Mouse (Mus musculus) forebrain, embryonic 12.5 days (tissue): ENCODE measurements around the gene Plekhm2. TPM values are rescaled to one million over a fixed set of nuclear protein-coding genes. Genes with fewer than 3 reads are reported as not detected.

Experiments
- ATAC-seq: fragments of 200-750 bp; cut with Nextera tagmentation; 2 replicates; pipeline ENCODE4 v1.8.0; 2017; ENCODE audit warnings: moderate TSS enrichment; ENCODE audit not compliant: low FRiP score
- H3K27ac ChIP-seq: fragments of 300-500 bp; sonication (generic); 2 replicates; pipeline ENCODE4 v1.5.1; 2016; ENCODE audit warnings: mild to moderate bottlenecking
- H3K27me3 ChIP-seq: fragments of 300-500 bp; sonication (generic); 2 replicates; pipeline ENCODE4 v1.6.1; 2016; ENCODE audit warnings: mild to moderate bottlenecking
- H3K36me3 ChIP-seq: fragments of 300-500 bp; sonication (generic); replicated peaks from 2 replicates; pipeline ENCODE4 v1.6.1; 2016; ENCODE audit warnings: mild to moderate bottlenecking
- H3K4me1 ChIP-seq: fragments of 300-500 bp; sonication (generic); 2 replicates; pipeline ENCODE4 v1.6.1; 2016
- H3K4me2 ChIP-seq: fragments of 300-500 bp; sonication (generic); 2 replicates; pipeline ENCODE4 v1.6.1; 2016; ENCODE audit warnings: mild to moderate bottlenecking, moderate library complexity
- H3K4me3 ChIP-seq: fragments of 300-500 bp; sonication (generic); replicated peaks from 2 replicates; pipeline ENCODE4 v1.5.1; 2016; ENCODE audit warnings: mild to moderate bottlenecking
- H3K9ac ChIP-seq: fragments of 300-500 bp; sonication (generic); 2 replicates; pipeline ENCODE4 v1.6.1; 2016; ENCODE audit warnings: mild to moderate bottlenecking
- H3K9me3 ChIP-seq: fragments of 300-500 bp; sonication (generic); 2 replicates; pipeline ENCODE4 v1.6.1; 2016
- whole genome bisulfite sequencing: fragments of 180-500 bp; shearing (Covaris S2); methylation state at CpG from one replicate; pipeline ENCODE4 v1.1.7; 2016; 5-methylcytosine and 5-hydroxymethylcytosine counted together
- polyA plus RNA-seq: library from polyadenylated mRNA; unstranded; fragments of >200 nt; fragmentation: Nextera tagmentation; extraction: Ambion mirVana; gene quantifications from 2 replicates; pipeline ENCODE4 v1.2.1, GENCODE M21; 2016

Plekhm2 gene
- polyA plus RNA-seq, 1 experiment from 2014 or later: 6.6 TPM

- ATAC-seq: no peak
- under 1% methylated on average over 9 of the region's 9 CpGs for WGBS
- H3K27me3 ChIP-seq: peaks cover 49% of the 10 kb centered on the region
- H3K4me2 ChIP-seq: peak overlapping the region; percentile 81
- no peaks in the 10 kb centered on the region for H3K9me3 ChIP-seq
- peak overlapping the region; percentile 51 for H3K4me3 ChIP-seq
- peaks cover 23% of the 10 kb centered on the region for H3K4me1 ChIP-seq
- peak overlapping the region; percentile 13; the same call in 1 of the 2 replicates for H3K27ac ChIP-seq
- H3K36me3 ChIP-seq: no peaks in the 10 kb centered on the region
- H3K9ac ChIP-seq: peak overlapping the region; percentile 60
These were observed 65.8 kb downstream of the Plekhm2 start for GRCm38 (mm10) chr4:141598894-141599250.

- Histone ChIP-seq H3K27ac (peak overlapping the region; percentile 13; the same call in 1 of the 2 replicates), H3K4me3 (peak overlapping the region; percentile 51), H3K9me3 (no peaks in the 10 kb centered on the region), H3K9ac (peak overlapping the region; percentile 60; the same call in 1 of the 2 replicates), H3K4me1 (peaks cover 23% of the 10 kb centered on the region), H3K36me3 (no peaks in the 10 kb centered on the region), H3K27me3 (peaks cover 49% of the 10 kb centered on the region), H3K4me2 (peak overlapping the region; percentile 81)
- no peak for ATAC-seq
- WGBS: 1% methylated on average over 19 of the region's 19 CpGs
These were observed 66.4 kb downstream of the Plekhm2 start for GRCm38 (mm10) chr4:141598199-141598893.

GRCm38 (mm10) chr4:141596700-141597328, 67.9 kb downstream of the Plekhm2 start:
- Histone ChIP-seq H3K27me3 (peaks cover 44% of the 10 kb centered on the region), H3K9me3 (no peaks in the 10 kb centered on the region), H3K4me2 (no peak overlapping the region), H3K4me1 (peaks cover 23% of the 10 kb centered on the region), H3K4me3 (no peak overlapping the region), H3K36me3 (no peaks in the 10 kb centered on the region), H3K27ac (no peak overlapping the region), H3K9ac (no peak overlapping the region)
- no peak for ATAC-seq
- WGBS: 85% methylated on average over 8 of the region's 8 CpGs

DNA sequence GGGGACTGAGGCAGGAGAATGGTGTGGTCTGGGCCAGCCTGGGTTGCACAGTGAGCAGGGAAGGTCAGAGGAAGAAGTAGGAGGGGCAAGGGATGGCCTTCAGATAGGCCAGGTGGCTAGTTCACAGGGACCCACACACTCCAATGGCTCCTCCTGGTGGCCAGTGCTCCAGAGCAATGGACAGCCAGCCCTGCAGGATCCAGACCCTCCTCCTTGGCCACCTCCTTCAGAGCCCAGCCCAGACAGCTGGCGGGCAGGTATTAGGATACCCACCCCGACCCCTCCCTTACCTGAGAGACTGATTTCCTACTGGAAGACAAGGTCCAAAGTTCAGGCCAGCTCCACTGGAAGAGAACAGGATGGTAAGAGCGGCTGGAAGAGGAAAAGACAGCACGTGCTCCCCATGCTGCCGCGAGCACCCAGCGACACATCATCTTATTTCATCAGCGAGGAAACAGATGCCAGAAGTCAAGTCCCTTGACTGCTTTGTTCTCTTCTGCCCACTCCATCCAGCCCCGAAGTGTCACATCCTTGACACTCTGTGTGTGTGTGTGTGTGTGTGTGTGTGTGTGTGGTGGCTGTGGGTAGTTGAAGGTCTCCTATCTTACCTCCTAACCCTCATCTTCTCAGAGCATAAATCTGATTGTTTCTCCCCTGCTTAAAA, 69.0 kb downstream of the Plekhm2 start:
- Histone ChIP-seq H3K27me3 (peaks cover 34% of the 10 kb centered on the region), H3K9ac (no peak overlapping the region), H3K9me3 (no peaks in the 10 kb centered on the region), H3K4me3 (no peak overlapping the region), H3K36me3 (no peaks in the 10 kb centered on the region), H3K4me2 (no peak overlapping the region), H3K4me1 (peaks cover 23% of the 10 kb centered on the region), H3K27ac (no peak overlapping the region)
- ATAC-seq: no peak
- WGBS: 88% methylated on average over 9 of the region's 9 CpGs

GRCm38 (mm10) chr4:141595138-141595537, 69.6 kb downstream of the Plekhm2 start:
- H3K4me2 ChIP-seq: no peak overlapping the region
- H3K27ac ChIP-seq: no peak overlapping the region
- WGBS: 91% methylated on average over 11 of the region's 11 CpGs
- ATAC-seq: no peak
- H3K4me1 ChIP-seq: peaks cover 23% of the 10 kb centered on the region
- no peak overlapping the region for H3K9ac ChIP-seq
- no peak overlapping the region for H3K4me3 ChIP-seq
- H3K9me3 ChIP-seq: no peaks in the 10 kb centered on the region
- peaks cover 28% of the 10 kb centered on the region for H3K27me3 ChIP-seq
- H3K36me3 ChIP-seq: no peaks in the 10 kb centered on the region

DNA sequence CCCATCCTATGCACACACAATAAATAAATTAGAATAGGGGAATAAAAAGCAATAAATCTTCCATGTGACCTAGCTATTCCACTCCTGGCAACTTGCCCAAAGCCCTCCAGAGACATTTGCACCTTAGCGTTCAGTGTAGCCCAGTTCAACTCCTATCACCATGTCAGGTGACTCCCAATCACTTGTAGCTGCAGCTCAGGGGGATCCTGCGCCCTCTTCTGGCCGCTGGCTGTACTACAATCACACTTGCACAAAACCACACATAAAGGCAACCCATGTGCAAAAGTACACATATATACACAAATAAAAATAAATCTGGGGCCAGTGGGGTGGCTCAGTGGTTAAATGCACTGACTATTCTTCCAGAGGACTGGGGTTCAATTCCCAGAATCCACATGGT, 73.2 kb downstream of the Plekhm2 start:
- Histone ChIP-seq H3K9ac (no peak overlapping the region), H3K27me3 (no peaks in the 10 kb centered on the region), H3K4me3 (no peak overlapping the region), H3K36me3 (no peaks in the 10 kb centered on the region), H3K9me3 (no peaks in the 10 kb centered on the region), H3K27ac (no peak overlapping the region), H3K4me1 (no peaks in the 10 kb centered on the region), H3K4me2 (no peak overlapping the region)
- no peak for ATAC-seq
- 24% methylated on average over 3 of the region's 3 CpGs for WGBS

DNA sequence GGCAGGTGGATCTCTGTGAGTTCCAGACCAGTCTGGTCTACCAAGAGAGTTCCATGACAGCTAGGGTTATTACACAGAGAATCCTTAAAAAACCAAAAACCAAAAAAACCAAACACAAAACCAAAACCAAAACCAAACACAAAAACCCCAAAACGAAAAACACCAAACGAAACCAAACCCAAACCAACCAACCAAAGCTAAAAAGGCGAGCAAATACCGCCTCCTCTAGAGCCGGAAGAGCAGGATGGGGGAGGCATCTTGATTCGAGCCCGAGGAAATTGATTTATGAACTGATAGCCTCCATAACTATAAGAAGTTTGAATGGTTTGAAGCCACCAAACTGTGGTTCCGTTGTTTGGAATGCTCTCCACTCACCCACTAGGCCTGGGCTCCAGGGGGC, 80.8 kb downstream of the Plekhm2 start:
- H3K4me3 ChIP-seq: no peak overlapping the region
- no peaks in the 10 kb centered on the region for H3K36me3 ChIP-seq
- no peaks in the 10 kb centered on the region for H3K27me3 ChIP-seq
- no peak overlapping the region for H3K27ac ChIP-seq
- ATAC-seq: no peak
- WGBS: 91% methylated on average over 8 of the region's 8 CpGs
- no peak overlapping the region for H3K9ac ChIP-seq
- no peaks in the 10 kb centered on the region for H3K9me3 ChIP-seq
- H3K4me2 ChIP-seq: no peak overlapping the region
- no peaks in the 10 kb centered on the region for H3K4me1 ChIP-seq

DNA sequence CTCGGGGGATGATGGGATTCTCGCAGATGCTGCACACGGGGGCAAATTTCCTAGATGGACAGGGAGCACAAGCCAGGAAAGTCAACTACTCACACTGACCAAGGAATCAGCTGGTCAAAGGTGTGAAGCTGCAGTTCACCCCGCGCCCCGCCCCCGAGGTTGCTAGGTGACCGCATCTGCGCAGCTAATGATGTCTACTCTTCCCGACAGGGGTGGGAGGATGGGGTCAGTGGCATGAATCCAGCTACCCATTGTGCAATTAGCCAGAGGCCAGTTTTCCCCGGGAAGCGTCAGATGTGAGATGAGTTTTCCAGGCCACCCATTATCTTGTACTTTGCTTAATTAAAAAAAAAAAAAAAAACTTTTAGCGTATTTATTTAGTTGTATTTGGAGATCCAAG, 83.6 kb downstream of the Plekhm2 start:
- 84% methylated on average over 13 of the region's 13 CpGs for WGBS
- Histone ChIP-seq H3K9ac (no peak overlapping the region), H3K4me3 (no peak overlapping the region), H3K4me1 (no peaks in the 10 kb centered on the region), H3K4me2 (no peak overlapping the region), H3K9me3 (no peaks in the 10 kb centered on the region), H3K27me3 (no peaks in the 10 kb centered on the region), H3K36me3 (no peaks in the 10 kb centered on the region), H3K27ac (no peak overlapping the region)
- ATAC-seq: no peak

DNA sequence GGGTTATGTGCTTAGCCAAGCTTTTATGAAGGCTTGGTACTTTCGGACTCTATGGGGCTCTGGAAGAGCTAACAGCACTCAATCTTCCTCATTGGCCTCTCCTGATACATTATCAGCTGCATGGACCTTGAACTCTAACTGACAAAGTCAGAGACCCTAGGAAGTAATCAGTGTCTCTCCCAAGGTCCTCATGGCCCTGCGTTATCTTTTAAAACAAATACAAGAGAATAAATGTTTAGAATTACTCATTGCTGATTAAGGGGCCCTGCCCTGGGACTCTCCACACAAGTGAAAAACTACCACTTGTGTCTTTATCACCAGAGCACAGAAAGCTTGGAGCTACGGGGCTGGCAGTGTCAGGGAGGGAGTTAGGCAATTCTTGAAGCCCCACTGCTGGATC, 85.9 kb downstream of the Plekhm2 start:
- no peak for ATAC-seq
- H3K27ac ChIP-seq: no peak overlapping the region
- no peaks in the 10 kb centered on the region for H3K36me3 ChIP-seq
- no peaks in the 10 kb centered on the region for H3K27me3 ChIP-seq
- WGBS: 89% methylated on average over 3 of the region's 3 CpGs
- H3K9ac ChIP-seq: no peak overlapping the region
- no peak overlapping the region for H3K4me3 ChIP-seq
- no peak overlapping the region for H3K4me2 ChIP-seq
- no peaks in the 10 kb centered on the region for H3K9me3 ChIP-seq
- H3K4me1 ChIP-seq: no peaks in the 10 kb centered on the region

DNA sequence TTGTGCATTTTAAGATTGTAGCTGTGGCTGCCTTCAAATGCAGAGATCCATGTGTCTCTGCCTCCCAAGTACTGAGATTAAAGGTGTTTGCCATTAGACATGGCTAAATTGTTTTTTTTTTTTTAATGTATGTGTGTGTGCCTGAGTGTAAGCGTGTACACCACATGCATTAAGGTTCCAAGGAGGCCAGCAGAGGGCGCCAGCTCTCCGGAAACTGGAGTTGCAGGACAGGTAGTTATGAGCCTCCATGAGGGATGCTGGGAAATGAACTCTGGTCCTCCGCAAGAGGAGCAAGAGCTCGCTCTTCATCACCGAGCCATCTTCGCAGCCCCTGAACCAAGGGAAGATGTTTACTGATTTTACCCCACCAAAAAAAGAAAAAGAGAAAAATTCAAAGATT, 87.8 kb downstream of the Plekhm2 start:
- no peaks in the 10 kb centered on the region for H3K4me1 ChIP-seq
- no peak overlapping the region for H3K27ac ChIP-seq
- no peaks in the 10 kb centered on the region for H3K9me3 ChIP-seq
- H3K36me3 ChIP-seq: no peaks in the 10 kb centered on the region
- H3K9ac ChIP-seq: no peak overlapping the region
- H3K4me3 ChIP-seq: no peak overlapping the region
- WGBS: 91% methylated on average over 7 of the region's 7 CpGs
- H3K27me3 ChIP-seq: no peaks in the 10 kb centered on the region
- ATAC-seq: no peak
- no peak overlapping the region for H3K4me2 ChIP-seq

DNA sequence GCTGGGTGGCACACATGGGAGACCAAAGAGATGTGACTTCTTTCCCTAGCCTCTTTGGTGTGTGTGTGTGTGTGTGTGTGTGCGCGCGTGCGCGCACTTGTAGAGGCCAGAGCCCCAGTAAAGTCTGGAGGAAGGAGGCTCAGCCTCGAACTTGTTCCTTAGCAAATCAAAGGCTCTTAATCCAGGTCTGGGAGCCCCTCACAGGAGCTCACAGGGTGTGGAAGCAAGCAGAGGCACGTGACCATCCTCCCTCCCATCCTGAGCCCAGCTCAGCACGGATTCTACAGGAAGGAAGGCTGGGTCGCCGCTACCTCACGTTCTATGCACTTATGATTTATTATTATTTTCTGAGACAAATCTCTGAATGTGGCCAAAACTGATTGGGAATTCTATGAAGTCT, 88.3 kb downstream of the Plekhm2 start:
- Histone ChIP-seq H3K27me3 (no peaks in the 10 kb centered on the region), H3K4me2 (no peak overlapping the region), H3K4me3 (no peak overlapping the region), H3K9me3 (no peaks in the 10 kb centered on the region), H3K9ac (no peak overlapping the region), H3K36me3 (no peaks in the 10 kb centered on the region), H3K27ac (no peak overlapping the region), H3K4me1 (no peaks in the 10 kb centered on the region)
- no peak for ATAC-seq
- WGBS: 89% methylated on average over 11 of the region's 11 CpGs
